Mouse (Mus musculus) neural tube, embryonic 10.5 days (tissue): ENCODE data around the gene Eps15l1.

ENCODE experiments used
- DNase-seq: peaks from one replicate; pipeline ENCODE4 v3.0.0-alpha.2; 2017; ENCODE audit warnings: low spot score; ENCODE audit errors: extremely low spot score

The Eps15l1 gene

GRCm38 (mm10) chr8:72421362-72422335 lies at the start of gene Eps15l1:
TSS of gene Eps15l1 (minus strand) at chr8:72421460.
- peak; percentile 96 for DNase-seq

GRCm38 (mm10) chr8:72470684-72471083 lies 49.4 kb upstream of the Eps15l1 start:
- no peak for DNase-seq

- DNase-seq, result no peak
These were observed 48.7 kb upstream of the Eps15l1 start for GRCm38 (mm10) chr8:72469984-72470383.

GRCm38 (mm10) chr8:72469243-72469642 lies 48.0 kb upstream of the Eps15l1 start:
- no peak for DNase-seq

- no peak for DNase-seq
These were observed 43.0 kb upstream of the Eps15l1 start for GRCm38 (mm10) chr8:72464211-72464610.

- DNase-seq, result no peak
These were observed 38.7 kb upstream of the Eps15l1 start for GRCm38 (mm10) chr8:72459881-72460533.

GRCm38 (mm10) chr8:72458457-72458856 lies 37.2 kb upstream of the Eps15l1 start:
- DNase-seq, result no peak

- DNase-seq, result no peak
These were observed 36.5 kb upstream of the Eps15l1 start for GRCm38 (mm10) chr8:72457806-72458205.

- no peak for DNase-seq
These were observed 34.1 kb upstream of the Eps15l1 start for GRCm38 (mm10) chr8:72455317-72455716.

GRCm38 (mm10) chr8:72453904-72454303 lies 32.6 kb upstream of the Eps15l1 start:
- no peak for DNase-seq

GRCm38 (mm10) chr8:72451516-72451915 lies 30.3 kb upstream of the Eps15l1 start:
- no peak for DNase-seq

- no peak for DNase-seq
These were observed 23.8 kb upstream of the Eps15l1 start for GRCm38 (mm10) chr8:72445071-72445470.

- DNase-seq, result no peak
These were observed 22.7 kb upstream of the Eps15l1 start for GRCm38 (mm10) chr8:72443994-72444350.

- peak; percentile 96 for DNase-seq
These were observed 22.2 kb upstream of the Eps15l1 start, which contains the start of the genes Calr3 and 1700030K09Rik for GRCm38 (mm10) chr8:72443338-72443993. TSS of gene Calr3 (minus strand) at chr8:72443870. TSS of gene 1700030K09Rik (plus strand) at chr8:72443880.

- no peak for DNase-seq
These were observed 17.2 kb upstream of the Eps15l1 start for GRCm38 (mm10) chr8:72438248-72439015.

GRCm38 (mm10) chr8:72434952-72435351 lies 13.7 kb upstream of the Eps15l1 start:
- no peak for DNase-seq

- DNase-seq, result no peak
These were observed 8.4 kb upstream of the Eps15l1 start for GRCm38 (mm10) chr8:72429676-72430075.

- DNase-seq, result no peak
These were observed 1.7 kb upstream of the Eps15l1 start for GRCm38 (mm10) chr8:72422926-72423325.

GRCm38 (mm10) chr8:72420571-72421361 lies 494 bp downstream of the Eps15l1 start:
- peak; percentile 52 for DNase-seq

- DNase-seq, result no peak
These were observed 3.2 kb downstream of the Eps15l1 start for GRCm38 (mm10) chr8:72418073-72418472.
